Mouse (Mus musculus) effector memory CD4-positive, alpha-beta T cell, adult 5 months (primary cell): Measurements from ENCODE around the gene Epm2aip1. TPM values are rescaled to one million over a fixed set of nuclear protein-coding genes. Genes with fewer than 3 reads are reported as not detected.

Experiments used
- polyA plus RNA-seq: library from polyadenylated mRNA; unstranded; fragments of 100-300 nt; shearing (Covaris generic); gene quantifications from one replicate; pipeline ENCODE4 v1.2.1, GENCODE M21; 2017

Gene Epm2aip1
- 26.7 TPM for polyA plus RNA-seq

GRCm38 (mm10) chr9:111271434-111272160 lies at the start of gene Epm2aip1, which contains the start of gene Mlh1:
Gene Epm2aip1 (plus strand): TSS chr9:111271929.
Gene Mlh1 (minus strand): TSS chr9:111271791.

GRCm38 (mm10) chr9:111311031-111311842 lies 39.5 kb downstream of the Epm2aip1 start, which contains the start of gene Trank1:
Gene Trank1 (plus strand): TSS chr9:111311739.

Other genes starting within 250 kb of the Epm2aip1 start
- gene Ccrl2, start 214.4 kb upstream of the Epm2aip1 start, polyA plus RNA-seq, result 11.1 TPM
- 30.8 TPM for gene Lrrfip2, start 154.3 kb upstream of the Epm2aip1 start, polyA plus RNA-seq
- gene Mlh1, start 138 bp upstream of the Epm2aip1 start, polyA plus RNA-seq, result 39.7 TPM
- gene Trank1, start 39.8 kb downstream of the Epm2aip1 start, polyA plus RNA-seq, result not detected
- not detected for gene Dclk3, start 167.2 kb downstream of the Epm2aip1 start, polyA plus RNA-seq